Mouse (Mus musculus) heart, postnatal 0 days (tissue): ENCODE data around the gene Prkcq.

Experiments
- CTCF ChIP-seq: IDR thresholded peaks from 2 replicates; pipeline ENCODE4 v1.5.1; 2016; ENCODE audit warnings: antibody characterized with exemption, control low read depth, low read depth
- EP300 ChIP-seq: IDR thresholded peaks from 2 replicates; pipeline ENCODE4 v1.6.1; 2016; ENCODE audit warnings: antibody characterized with exemption, low read depth

- TF ChIP-seq CTCF (no peak), EP300 (no peak)
Measured at GRCm38 (mm10) chr2:11265455-11265854, 93.5 kb downstream of the Prkcq start.
